Mouse (Mus musculus) adrenal gland (tissue): ENCODE measurements at regions not wholly inside any gene's neighbourhood (a gene's known extent, or its start where the extent isn't known, plus 50 kb on each side); places are given as distances from the start of the nearest gene placed in this dataset.

Experiments
- intact Hi-C: fragments of 180-260 bp; cut with DNase I; formaldehyde crosslinking; loops from one replicate; pipeline ENCODE4 v1.15.1; 2025

DNA sequence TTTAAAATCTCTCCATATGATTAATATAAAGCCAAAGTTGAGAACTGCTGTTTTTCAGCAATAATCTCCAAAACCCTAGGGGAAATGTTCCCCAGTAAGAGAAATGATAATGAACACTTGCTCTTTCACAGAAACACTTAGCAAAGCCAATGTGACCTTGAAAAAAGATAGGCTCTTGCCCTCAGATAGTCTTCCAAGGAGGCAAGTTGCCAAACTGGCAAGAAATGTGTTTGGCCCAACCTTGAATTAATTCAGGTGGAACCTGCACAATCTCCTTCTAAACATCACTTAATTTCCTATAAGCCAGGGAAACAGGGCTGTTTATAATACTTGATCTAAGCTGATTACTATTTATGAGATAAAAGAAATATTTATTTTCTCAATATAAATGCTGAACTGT, 244.0 kb upstream of the Gnaz start:
- intact Hi-C loops, result no loop called here

DNA sequence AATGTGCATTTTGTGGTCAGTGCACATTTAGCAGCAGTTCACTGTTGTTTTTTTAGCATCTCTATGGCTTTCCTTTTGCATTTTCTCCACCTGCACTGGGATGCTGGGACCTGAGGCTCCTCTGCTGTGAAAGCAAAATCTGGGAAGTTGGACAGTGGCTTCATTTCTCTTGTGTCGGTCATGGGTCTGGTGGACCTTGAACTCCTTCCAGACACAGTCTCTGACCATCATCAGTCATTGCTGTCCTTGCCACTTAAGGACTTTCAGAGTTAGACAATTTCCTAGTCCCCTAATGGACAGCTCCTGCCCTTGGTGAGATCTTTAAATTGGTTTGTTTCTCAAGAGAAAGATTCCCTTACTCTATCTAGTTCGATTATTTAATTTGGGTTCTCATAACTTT, 217.5 kb upstream of the Gnaz start:
- intact Hi-C loops, result loop anchor here (2.0 kb wide), 1 partner anchor 19 kb away; no protein-coding TSS in a partner anchor

DNA sequence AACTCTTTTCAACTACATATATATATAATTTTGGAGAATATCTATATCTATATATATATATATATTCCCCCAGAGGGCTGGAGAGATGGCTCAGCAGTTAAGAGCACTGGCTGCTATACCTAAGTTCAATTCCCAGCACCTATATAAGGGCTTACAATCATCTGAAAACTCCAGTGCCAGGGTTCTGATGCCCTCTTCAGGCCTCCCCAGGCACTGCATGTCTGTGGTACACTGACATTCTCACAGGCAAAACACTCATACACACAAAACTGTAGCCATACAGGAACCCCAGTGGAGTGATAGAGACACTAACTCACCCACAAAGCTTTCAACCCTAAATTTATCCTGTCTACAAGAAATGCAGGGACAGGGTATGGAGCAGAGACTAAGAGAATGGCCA, 216.1 kb upstream of the Gnaz start:
- intact Hi-C loops, result no loop called here

DNA sequence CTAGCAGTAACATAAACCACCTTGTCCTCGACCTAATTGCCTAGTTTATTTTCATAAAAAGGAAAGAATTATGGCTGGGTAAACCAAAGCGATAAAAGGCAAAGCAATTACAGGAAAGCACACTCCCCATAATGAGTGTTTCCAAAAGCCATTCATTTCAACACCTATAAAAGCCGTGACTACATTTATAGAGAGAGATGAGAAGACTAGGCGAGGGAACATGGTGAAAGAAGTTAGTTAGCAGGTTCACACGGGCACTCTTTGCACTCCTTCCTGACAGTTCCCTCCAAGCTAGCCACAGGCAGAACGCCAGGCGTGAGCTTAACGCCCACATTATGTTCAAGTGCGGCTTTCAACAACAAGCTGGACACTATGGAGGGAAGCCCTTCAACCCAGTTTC, 206.2 kb upstream of the Gnaz start:
- intact Hi-C loops, result no loop called here

DNA sequence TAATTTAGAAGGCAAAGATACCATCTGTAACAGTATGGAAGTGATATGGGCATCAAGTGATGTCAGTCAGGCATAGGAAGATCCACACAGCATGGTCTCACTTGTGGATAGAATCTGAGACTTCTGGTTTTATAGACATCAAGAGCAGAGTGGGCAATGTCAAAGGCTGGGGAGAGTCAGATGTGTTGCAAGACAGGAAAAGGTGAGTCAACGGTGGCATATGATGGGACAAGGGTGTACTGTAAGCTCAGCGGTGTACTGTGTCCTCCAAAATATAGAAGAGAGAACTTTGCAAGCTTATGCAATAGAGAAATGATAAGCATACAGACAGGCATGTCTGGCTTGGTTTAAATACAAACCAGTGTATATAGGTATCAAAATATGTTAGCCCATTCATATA, 177.7 kb upstream of the Gnaz start:
- intact Hi-C loops, result no loop called here

DNA sequence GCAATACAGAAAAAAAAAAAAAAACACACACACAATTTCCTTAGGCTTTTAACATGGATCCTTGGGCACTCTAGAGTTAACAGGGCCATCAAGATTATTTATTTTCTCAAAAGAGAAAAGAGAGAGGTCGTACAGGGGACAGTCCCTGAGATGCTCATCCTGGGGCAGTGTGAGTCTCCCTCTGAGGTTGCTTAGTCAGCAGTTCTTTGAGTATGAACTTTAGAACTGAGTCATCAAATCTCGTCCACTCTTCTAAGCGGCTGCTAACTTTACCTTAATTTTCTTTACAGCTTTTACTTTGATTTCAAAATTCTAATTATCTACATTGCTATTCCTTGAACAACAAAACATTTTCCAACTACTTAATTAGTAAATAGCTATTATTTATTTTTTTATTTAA, 177.0 kb upstream of the Gnaz start:
- intact Hi-C loops, result no loop called here

DNA sequence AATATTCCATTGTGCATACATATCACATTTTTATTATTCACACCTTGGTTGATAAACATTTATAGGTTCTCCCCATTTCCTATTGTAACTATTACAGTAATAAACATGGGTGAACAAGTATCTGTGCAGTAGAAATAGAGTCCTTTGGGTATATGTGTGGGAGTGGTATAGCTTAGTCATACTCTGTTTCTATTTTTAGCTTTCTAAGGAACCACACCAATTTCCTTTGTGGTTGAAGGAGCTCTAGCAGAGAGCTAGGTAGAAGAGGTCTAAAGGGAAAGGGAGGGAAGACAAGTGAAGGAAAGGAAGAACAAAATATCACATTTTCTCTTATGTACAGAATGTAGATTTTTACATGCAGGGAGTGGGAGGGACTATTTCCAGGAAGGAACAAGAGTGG, 143.6 kb upstream of the Gnaz start:
- intact Hi-C loops, result no loop called here

DNA sequence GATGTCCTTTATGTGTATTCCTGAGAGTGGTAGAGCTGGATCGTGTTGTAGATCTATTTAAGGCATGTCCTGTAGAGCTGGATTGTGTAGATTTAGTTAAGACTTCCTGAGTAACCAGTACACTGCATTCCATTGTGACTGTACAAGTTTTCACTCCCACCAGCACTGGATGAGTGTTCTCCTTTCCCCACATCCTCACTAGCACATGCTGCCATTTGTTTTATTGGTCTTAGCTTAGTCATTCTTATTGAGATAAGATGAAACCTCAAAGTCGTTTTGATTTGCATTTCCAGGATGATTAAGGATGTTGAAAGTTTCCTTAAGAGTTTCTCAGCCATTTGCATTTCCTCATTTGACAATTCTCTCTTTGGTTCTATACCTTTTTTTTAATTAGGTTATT, 132.6 kb upstream of the Gnaz start:
- intact Hi-C loops, result no loop called here

DNA sequence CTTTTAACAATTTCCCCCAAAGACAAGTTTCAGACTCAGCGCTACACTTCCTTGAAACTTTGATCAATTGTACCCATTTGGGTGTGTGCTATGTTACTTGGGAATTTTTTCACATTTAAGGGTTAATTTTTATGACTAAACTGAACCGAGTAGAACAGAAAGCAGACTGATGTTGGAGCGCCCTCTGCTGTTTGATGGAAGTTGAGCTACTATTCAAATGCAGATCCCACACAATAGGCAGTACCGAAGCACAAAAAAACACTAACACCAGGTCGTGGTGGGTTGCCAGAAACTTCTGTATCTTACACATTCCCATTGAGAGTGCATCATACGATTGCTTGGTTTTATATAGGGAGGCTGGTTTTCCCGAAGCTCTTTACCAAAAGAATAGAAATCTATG, 118.6 kb upstream of the Gnaz start:
- intact Hi-C loops, result loop anchor here (5.0 to 10.0 kb wide), 2 partner anchors 386 to 634 kb away; no protein-coding TSS in a partner anchor

DNA sequence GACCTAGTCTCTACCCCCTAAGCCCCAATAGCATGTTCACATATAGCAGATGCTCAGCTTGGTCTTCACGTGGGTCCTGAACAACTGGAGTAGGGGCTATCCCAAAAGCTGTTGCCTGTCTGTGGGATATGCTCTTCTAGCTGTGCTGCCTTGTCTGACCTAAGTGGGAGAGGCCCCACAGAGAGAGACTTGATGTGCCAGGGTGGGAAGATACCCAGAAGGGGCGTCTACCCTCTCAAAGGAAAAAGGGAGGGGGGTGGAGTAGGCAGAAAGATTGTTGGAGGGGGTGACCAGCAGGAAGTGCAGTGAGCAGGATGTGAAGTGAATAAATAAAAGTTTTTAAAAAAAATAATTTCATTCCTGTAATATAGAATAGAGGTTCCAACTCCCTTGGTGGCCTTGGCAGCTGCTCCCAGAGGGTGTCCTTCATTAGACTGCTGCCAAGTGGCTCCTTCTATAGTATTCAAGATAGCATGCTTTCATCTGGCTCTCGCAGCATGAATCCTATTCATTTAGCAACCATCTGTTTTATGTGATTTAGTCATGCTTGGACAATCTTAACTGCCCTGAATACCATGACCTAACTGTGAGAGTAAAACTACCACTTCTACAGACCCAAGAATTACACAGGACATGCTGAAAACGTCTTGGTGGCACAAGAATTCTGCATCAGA, 111.8 kb upstream of the Gnaz start:
- intact Hi-C loops, result no loop called here
